Mouse (Mus musculus) erythroblast, embryonic 14.5 days (primary cell): ENCODE results near the gene Sh3bp2.

Experiments used
- GATA1 ChIP-seq: IDR thresholded peaks from 2 replicates; pipeline ENCODE4 v1.6.1; 2012; ENCODE audit warnings: low read length, inconsistent platforms, mixed read lengths
- TAL1 ChIP-seq: IDR thresholded peaks from 3 replicates; pipeline ENCODE4 v1.6.1; 2012; ENCODE audit warnings: low read length, inconsistent platforms, mixed read lengths

DNA sequence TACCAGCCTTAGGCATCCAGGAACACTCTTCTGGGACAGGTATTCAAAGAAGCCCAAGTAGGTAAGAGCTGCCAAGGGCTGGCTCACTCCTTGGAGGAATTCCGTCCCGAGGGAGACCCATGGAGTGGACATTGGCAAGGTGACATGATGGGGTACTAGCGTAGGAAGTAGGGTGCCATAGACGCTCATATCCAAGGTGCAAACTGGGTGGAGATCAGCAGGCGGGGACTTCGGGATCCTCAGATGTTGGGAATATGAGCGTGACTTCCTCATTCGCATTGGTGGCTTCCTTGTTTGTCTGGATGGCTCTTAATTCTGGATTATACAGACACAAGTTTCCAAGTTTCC is 23.5 kb downstream of the Sh3bp2 start:
- TF ChIP-seq GATA1 (no peak), TAL1 (no peak)
